Mouse (Mus musculus) CD4-positive, CD25-positive, alpha-beta regulatory T cell, adult 4 months (primary cell): ENCODE results near the gene Pbp2. TPM values are rescaled to one million over a fixed set of nuclear protein-coding genes. Genes with fewer than 3 reads are reported as not detected.

Source experiments
- ATAC-seq: one replicate; pipeline ENCODE4 v1.8.0; 2017
- polyA plus RNA-seq, 2 experiments: library from polyadenylated mRNA; unstranded; fragments of 100-300 nt; shearing (Covaris generic); gene quantifications; one replicate each; pipeline ENCODE4 v1.2.1; 2017

Pbp2 gene
- polyA plus RNA-seq, 2 experiments from 2014 or later = not detected

DNA sequence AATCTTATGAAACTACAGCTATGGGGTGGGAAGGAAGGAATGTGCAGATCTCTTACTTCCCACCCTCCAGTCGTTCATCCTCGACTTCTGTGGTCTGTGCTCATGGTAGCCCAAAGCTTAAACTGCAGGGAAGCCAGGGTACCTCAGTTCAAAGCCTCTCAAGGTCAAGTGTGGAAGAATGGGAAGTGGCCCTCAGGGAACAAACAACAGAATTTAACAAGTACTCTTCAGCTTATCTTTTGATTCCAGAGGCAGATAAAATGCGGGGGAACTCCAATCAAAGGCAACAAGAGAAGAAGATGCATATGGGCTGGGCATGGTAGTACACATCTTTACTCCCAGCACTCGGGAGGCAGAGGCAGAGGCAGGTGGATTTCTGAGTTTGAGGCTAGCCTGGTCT is 9.7 kb downstream of the Pbp2 start:
- no peak for ATAC-seq

DNA sequence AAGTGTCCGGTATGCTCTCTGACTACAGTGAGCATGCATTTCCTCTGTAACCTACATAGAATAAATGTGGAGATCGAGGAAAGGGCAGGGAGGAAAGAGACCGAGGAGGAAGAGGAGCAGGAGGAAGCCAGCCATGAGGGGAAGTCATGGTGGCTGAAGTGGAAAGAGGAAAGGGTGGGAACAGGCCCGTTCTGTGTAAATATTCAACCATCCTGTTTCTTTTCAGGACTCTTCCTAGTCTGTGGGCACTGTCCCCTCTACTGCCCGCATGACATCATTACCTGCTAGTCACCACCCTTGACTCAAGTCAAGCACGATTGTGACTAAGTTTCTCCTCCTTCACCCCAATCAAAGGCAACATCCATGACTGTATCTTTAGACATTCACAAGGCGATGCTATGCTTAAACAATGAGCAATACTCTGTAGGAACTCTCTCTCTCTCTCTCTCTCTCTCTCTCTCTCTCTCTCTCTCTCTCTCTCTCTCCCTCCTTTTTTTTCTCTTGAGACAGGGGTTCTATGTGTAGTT is 11.1 kb downstream of the Pbp2 start:
- ATAC-seq = no peak

DNA sequence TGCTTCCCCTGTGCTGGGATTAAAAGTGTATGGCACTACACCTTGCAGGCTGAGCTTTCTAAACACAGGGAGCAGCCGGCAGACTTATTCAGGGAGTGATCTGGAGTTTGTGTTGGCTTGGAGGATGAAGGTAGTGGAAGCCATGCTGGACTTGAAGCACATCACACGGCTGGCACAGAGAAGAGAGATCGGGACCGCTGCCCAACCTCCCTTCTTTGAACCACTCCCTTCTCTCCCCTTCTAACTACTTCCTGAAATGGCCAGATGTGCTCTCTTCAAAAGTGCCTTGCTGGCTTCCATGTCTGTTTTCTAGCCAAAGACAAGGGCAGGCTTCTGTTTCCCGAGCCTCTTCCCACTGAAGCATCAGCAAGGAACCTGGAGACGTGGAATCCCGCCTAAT is 12.6 kb downstream of the Pbp2 start:
- ATAC-seq = no peak

DNA sequence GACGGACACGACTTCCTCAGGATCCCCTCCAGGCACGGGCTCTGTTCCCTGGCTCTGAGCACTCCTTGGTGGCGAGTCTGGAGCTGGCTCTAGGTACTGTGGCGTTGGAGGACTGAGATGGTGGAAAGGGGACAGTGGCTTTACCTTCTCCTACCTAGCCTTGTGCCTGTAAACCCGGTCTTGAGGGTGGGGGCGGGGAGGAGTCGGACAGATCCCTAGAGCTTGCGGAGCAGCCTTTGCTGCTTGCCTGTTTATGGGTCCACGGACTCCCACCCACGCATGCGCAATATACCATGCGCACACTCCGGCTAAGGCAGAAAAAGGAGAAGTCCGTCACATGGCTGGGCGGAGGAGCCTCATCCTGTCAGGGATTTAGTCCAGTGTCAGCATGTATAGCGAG is 13.9 kb downstream of the Pbp2 start:
- ATAC-seq = no peak

DNA sequence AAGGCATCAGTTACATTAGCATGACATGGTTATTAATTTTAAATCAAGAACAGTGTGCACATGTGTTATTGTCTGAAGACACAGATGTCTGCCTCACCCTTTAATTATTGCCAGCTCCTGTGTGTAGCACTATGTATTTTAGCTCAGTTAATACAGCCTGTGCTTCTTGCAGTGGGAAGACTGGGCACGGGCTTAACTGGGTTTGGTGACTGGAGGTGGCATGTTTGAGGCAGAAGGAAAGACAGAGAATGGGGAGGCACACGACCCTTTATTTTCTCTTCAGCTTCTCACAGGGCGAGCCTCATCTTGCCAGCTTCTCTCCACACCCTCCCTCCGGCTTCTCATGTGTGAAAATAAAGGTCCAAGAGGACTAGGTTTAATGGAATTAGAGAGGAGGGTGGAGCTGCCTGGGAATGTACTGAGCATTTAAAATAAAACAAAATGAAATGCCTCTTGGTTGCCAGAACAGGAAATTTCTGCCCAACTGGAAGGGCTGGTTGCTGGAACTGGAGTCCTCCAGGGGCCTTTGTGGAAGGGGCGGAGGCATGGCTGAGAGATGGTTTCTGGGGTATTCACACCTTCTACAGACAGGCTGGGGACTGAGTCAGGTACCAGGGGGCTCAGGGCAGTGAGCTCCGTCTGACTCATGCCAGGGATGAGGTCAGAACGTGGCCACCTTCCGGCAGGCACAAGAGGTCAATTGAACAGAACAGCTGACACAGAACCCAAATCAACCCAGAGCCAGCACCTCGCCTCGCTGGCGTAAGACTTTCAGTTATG is 14.9 kb downstream of the Pbp2 start:
- ATAC-seq = no peak

DNA sequence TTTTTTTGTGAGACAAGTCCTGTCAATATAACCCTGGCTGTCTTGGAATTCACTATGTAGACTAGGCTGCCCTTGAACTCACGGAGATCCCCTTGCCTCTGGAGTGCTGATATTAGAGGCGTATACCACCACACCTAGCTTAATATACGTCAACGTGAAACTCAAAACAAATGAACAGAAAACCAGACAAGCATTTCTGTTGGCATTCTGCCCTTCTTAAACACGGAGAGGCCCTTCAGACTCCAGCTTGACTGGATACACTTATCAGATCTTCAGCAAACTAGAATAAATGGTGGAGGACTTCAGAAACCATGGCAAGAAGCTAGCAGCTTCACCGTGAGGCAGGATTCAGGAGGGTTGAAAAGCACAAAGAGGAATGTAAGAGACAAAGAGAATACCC is 16.1 kb downstream of the Pbp2 start:
- no peak for ATAC-seq

DNA sequence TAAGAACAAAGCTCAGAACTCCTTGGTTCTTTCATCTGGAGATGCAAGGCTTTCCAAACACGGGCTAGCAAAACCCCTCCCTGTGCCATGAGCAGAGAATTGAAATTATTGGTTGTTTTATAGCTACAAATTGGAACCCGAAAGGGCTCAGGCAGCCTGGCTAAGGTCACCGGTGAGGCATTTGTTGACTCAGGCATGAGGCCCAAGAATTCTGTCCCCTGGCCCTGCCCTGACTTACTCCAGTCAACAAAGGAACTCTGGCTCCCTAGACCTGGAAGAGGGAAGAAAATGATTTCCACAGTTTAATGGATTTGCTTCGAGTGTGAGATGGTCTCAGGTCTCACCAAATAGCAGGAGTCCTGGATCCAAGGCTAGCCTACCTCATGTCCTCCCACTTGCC is 17.8 kb downstream of the Pbp2 start:
- ATAC-seq = no peak

DNA sequence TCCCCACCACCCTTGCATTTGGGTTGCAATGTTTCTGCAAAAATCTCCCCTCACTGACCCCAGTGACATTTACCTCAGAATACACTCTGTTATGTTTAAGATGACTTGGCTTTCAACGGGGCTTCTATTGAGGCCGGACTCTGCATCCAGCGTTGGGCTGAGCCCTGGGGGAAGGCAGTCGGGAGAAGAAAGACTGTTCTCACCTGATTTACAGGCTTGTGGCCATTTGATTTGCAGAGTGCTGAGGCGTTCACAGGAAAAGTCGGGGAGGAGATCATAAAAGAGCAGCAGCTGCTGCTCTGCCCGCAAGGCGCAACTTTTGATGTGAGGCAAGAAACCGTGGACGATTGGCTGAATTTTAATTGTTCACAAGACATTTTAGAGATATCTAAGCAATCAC is 30.3 kb downstream of the Pbp2 start:
- ATAC-seq = no peak

DNA sequence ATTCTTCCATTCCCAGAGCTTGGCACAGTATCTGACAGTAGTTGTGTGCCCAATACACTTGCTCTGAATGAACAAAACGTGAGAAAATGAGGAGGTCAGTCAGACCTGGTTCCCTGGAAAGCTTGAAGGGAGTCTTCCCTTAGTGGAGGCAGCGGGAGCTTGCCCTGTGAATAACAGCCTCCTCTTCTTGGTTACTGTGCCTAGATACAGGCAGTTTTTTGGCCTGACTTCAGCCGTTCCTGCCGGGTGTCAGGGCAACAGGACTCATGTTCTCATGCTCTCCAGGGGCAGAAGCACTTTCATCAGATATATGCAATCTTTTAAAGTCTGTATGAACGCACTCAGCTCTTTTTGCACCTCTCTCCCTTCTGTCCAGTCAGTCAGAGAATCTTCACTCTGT is 30.9 kb downstream of the Pbp2 start:
- ATAC-seq = no peak

DNA sequence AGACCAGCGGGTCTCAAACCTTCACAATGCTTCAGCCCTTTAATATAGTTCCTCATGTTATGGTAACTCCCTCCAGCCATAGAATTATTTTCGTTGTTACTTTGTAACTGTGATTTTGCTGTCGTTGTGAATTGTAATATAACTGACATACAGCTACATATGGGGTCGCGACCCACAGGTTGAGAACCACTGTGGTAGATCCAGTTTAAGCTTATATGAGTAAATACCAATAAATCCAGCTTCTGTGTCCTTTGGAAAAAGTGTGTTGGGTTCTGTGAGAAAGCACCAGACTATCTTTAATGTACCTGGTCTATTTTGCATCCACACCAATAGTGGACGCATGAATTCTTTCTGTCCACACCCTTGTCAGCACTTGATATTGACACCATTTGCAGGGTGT is 31.9 kb downstream of the Pbp2 start:
- no peak for ATAC-seq

DNA sequence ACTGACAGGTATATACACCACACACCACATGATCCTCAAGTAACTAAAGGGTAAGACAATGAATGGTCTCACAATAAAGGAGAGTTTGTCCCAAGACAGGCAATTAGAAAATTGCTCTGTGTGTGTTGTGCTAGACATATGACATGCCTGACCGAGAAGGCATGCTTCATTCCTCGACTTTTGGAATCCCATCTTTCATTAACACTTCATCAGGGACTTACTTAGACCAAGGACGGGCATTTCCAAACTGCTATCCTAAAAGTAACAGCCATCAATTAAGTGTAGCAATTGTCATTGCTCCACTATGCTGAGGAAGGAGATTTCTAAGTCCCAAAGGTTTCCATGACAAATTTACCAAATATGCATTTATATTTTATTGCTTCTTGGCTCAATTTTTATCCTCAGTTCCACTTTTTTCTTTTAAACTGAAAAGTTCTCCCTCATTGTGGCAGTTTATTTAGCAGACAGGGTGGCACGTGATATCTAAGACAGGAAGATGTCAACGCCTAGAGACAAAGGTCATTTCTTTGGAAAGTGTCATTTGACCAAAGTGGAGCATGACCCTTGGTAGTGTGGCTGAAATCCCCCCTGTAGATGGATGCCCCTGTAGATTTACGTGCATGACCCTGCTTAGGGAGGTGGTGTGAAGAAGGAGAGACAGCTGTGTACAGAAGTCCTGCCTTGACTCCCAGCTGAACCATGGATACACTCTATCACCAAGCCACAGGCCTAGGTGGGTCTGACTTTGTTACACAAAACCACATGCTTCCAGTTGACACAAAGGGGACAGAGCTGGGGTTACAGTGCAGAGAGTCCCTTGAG is 33.5 kb downstream of the Pbp2 start:
- ATAC-seq = no peak

DNA sequence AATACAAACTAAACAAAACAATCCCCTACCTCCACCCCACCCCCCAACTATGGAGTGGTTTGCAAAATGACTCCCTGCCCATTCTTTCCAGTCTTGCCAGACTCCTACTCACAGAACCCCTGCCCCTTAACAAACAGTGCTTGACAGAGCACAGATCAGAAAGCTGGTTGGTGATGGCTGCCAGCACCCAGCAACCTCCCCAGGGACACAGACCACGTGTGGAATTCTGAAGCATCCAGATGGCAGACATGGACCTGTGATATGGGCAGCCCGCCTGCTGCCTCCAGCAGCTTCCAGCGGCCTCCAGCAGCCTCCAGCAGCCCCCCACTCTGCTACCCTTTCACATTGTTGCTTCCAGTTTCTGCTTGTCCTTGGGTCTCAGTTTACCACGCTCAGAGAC is 35.0 kb downstream of the Pbp2 start:
- ATAC-seq = no peak

DNA sequence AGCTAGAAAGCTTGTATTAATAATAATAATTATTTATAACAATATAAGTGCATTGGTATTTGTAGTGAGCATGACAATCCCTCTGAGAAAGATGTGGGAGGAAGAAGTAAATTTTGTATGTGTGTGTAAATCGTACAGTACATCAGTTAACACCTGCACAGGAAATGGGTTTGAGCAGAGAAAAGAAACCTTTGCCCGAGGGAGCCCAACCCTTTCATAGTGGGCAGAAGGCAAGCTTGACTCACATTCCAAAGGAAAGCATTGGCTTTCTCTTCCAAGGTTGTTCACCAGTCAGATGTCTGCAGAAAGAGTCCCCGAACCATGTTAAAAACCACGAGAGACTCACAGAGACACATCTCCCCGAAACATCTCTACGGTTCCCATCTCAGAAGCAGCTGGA is 37.1 kb downstream of the Pbp2 start:
- no peak for ATAC-seq

DNA sequence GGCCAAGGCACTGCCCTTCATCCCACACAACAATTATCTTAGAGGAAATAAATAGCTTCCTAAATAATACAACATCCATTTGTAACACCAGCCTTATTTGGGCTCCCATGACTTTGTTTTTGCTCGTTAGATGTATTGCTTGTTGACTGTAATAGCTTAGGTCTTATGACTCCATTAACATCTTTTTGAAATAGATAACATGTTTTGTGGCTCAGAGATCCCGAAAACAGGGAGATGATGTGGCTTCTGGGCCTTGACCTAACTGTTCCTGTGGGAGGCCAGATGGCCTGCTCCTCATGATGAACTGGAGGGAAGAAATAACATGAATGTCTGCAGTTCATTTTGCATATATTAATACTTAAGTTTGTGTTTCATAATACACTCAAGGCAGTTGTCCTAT is 38.4 kb downstream of the Pbp2 start:
- ATAC-seq = no peak

DNA sequence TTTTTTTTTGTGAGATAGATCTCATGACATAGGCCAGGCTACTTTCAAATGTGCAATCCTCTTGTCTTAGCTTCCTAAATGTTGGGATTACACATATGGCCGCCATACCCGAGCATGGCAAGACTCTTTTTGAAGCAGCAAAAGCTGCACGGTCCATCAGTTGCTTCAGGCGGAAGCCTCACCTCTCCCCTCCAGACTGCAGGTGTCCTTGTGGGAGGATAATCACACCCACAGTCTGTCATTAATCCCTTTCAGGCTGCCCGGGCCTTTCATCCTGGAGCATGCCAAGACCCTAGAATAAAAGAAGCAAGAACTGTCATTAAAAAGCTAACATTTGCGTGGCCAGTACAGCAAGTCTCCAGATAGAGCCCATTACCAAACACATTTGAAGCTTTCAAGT is 40.6 kb downstream of the Pbp2 start:
- no peak for ATAC-seq

DNA sequence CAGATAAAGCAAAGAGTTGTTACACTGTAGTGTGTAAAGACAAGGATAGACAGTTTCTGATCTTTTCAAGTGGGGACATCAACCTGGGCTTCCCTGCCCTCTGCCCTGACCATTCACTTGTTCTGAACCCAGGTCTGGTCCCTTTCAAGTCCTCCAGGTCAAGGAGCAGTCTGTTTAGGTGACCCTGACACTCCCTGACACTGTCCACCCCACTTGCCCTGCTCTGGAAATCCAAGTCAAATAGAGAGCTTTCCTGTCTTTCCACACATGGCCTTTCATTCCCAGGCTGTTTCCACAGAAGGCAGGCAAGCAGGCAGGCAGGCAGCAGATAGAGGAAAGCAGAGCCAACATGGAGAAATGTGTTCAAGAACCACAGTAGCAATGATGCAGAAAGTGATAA is 41.8 kb downstream of the Pbp2 start:
- ATAC-seq = no peak

DNA sequence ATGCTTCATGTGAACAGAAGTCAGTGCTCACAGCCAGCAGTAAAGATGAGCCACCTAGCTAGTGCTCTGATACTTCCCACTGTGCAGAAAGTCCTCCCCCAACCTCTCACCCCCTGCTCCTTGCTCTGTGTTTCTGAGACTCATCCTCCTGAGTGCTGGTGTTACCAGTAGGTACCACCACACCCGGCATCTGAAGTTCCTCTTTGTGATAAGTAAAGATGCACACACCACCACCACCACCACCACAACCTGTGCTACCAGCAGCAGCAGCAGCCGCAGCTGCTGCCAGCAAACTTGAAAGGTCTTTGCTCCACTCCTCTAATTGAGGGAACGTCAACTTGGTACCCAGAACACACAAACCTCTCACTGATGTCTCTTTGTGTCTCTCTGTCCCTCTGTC is 43.0 kb downstream of the Pbp2 start:
- ATAC-seq = no peak

DNA sequence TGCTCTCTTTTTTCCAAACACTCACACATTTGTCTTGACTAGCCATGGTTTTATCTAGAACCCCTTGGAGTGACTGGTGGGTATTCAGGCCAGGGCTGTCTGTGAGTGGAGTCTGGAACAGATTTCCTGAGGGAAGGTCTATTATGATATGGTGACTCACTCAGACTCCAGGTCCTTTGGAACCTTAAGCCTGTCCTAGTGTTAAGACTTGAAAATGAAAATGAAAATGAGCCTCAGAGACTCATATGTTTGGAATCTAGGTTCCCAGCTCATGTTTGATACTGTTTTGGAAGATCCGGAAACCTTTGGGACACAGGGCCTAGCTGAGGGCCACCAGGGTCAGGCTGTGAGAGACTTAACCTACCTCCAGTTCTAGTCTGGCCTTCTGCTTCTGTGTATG is 44.1 kb downstream of the Pbp2 start:
- no peak for ATAC-seq

DNA sequence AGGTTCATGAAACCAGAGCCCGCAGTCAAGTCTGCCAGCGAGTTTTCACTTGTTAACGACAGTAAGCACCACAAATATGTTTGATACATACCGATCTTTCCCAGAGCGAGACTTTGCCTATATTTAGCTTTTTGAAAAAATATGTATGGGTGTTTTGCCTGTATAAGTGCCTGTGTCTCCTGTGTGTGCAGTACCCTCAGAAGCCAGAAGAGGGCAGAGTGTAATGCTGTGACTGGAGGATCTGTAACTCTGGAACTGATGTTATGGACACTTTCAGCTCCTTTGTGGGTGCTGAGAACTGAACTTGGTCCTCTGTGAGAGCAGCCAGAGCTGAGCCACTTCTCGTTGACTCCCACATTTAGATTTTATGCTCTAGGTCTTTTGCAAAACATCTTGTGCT is 46.1 kb downstream of the Pbp2 start:
- no peak for ATAC-seq

DNA sequence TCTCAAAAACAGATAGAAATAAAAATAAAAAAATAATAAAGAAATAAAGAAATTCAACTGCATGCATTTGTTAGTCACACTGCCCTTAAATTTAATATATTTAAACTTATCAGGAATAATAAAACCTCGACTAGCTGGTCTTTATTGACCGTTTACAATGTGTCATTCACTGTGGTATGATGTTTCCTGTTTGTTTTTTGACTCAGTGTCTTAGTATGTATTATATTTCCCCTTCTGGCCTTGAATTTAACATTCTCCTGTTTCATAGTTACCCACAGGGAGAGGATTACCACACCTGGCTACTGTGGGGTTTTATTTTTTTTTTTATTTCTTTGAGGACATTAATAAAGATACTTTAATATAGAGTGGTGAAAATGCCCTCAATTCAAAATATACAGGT is 47.6 kb downstream of the Pbp2 start:
- no peak for ATAC-seq

DNA sequence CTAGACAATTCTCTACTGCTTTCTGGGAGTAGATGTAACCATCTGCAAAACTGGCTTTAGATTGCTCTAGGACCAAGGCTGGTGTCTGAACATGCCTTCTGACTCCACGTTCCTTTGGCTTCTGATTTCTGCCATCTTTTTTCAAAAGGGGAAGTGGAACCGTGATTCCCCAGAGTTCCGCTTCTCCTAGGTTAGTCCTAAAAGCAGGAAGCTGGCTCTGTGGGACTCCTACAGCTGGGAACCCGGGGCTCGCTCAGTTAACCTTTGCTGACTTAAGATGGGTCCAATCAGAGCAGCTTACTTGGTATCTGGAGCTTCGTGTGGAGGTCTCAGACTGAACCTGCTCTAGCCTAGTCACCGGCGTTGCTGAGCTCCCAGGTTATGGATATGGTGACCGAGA is 49.1 kb downstream of the Pbp2 start:
- ATAC-seq = no peak

DNA sequence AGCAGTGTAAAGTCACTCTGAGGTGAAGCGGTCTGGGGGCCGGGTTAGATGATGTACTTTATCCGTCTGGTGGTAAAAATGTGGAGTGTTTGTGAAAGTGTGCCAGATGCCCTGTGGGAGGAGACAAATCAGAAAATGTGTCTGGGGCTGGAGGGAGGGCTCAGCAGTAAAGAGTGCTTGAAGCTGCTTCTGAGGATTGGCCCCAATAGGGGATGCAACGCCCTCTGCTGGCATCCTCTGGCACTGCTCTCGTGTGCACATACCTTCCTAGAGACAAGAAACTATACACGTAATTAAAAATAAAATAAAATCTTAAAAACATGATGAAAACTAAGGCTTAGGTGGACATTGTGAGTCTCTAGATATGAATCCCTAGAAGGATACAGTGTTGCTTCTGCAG is 49.8 kb downstream of the Pbp2 start:
- ATAC-seq = no peak
